Mouse (Mus musculus) heart, embryonic 15.5 days (tissue): ENCODE measurements around the gene Rsph9. TPM values are rescaled to one million over a fixed set of nuclear protein-coding genes. Genes with fewer than 3 reads are reported as not detected.
A peak's percentile ranks its signal among the peaks of the same experiment; 100 is the strongest.

Experiments used
- ATAC-seq: fragments of 200-750 bp; cut with Nextera tagmentation; replicated peaks from 2 replicates; pipeline ENCODE4 v1.8.0; 2017; ENCODE audit warnings: low read depth, moderate TSS enrichment; ENCODE audit not compliant: insufficient number of reproducible peaks, insufficient read depth, low FRiP score
- H3K27ac ChIP-seq: fragments of 300-500 bp; sonication (generic); 2 replicates; pipeline ENCODE4 v1.5.1; 2015; ENCODE audit warnings: mild to moderate bottlenecking, inconsistent platforms
- H3K27me3 ChIP-seq: fragments of 300-500 bp; sonication (generic); 2 replicates; pipeline ENCODE4 v1.6.1; 2015; ENCODE audit warnings: inconsistent platforms
- H3K36me3 ChIP-seq: fragments of 300-500 bp; sonication (generic); 2 replicates; pipeline ENCODE4 v1.6.1; 2015; ENCODE audit warnings: mild to moderate bottlenecking, inconsistent platforms
- H3K4me1 ChIP-seq: fragments of 300-500 bp; sonication (generic); replicated peaks from 2 replicates; pipeline ENCODE4 v1.6.1; 2015; ENCODE audit warnings: inconsistent platforms
- H3K4me2 ChIP-seq: fragments of 300-500 bp; sonication (generic); 2 replicates; pipeline ENCODE4 v1.6.1; 2015; ENCODE audit warnings: inconsistent platforms, mild to moderate bottlenecking, moderate library complexity
- H3K4me3 ChIP-seq: fragments of 300-500 bp; sonication (generic); 2 replicates; pipeline ENCODE4 v1.5.1; 2015; ENCODE audit warnings: mild to moderate bottlenecking, inconsistent platforms
- H3K9ac ChIP-seq: fragments of 300-500 bp; sonication (generic); 2 replicates; pipeline ENCODE4 v1.6.1; 2015; ENCODE audit warnings: mild to moderate bottlenecking, inconsistent platforms
- H3K9me3 ChIP-seq: fragments of 300-500 bp; sonication (generic); replicated peaks from 2 replicates; pipeline ENCODE4 v1.6.1; 2016; ENCODE audit warnings: inconsistent platforms
- WGBS: fragments of 180-500 bp; shearing (Covaris S2); methylation state at CpG from one replicate; pipeline ENCODE4 v1.1.7; 2015; ENCODE audit warnings: mixed read lengths; 5-methylcytosine and 5-hydroxymethylcytosine counted together
- polyA plus RNA-seq: library from polyadenylated mRNA; unstranded; fragments of >200 nt; fragmentation: Nextera tagmentation; extraction: Ambion mirVana; gene quantifications from 2 replicates; pipeline ENCODE4 v1.2.1, GENCODE M21; 2015

Rsph9 gene
- polyA plus RNA-seq, 1 experiment from 2014 or later: 5.8 TPM

GRCm38 (mm10) chr17:46162951-46163421 is 19.0 kb upstream of the Rsph9 start:
- Histone ChIP-seq H3K4me1 (peaks cover 31% of the 10 kb centered on the region), H3K4me3 (peak overlapping the region; percentile 88), H3K4me2 (peak overlapping the region; percentile 73), H3K9ac (no peak overlapping the region), H3K36me3 (peaks cover 36% of the 10 kb centered on the region), H3K27me3 (no peaks in the 10 kb centered on the region), H3K27ac (peak overlapping the region; percentile 12; the same call in 1 of the 2 replicates), H3K9me3 (no peaks in the 10 kb centered on the region)
- ATAC-seq: no peak
- 57% methylated on average over 9 of the region's 9 CpGs for WGBS

GRCm38 (mm10) chr17:46162551-46162950 is 18.5 kb upstream of the Rsph9 start:
- peak overlapping the region; percentile 12; the same call in 1 of the 2 replicates for H3K27ac ChIP-seq
- peak overlapping the region; percentile 73 for H3K4me2 ChIP-seq
- H3K4me1 ChIP-seq: peaks cover 31% of the 10 kb centered on the region
- ATAC-seq: no peak
- no peaks in the 10 kb centered on the region for H3K9me3 ChIP-seq
- H3K9ac ChIP-seq: no peak overlapping the region
- H3K27me3 ChIP-seq: no peaks in the 10 kb centered on the region
- peak overlapping the region; percentile 88 for H3K4me3 ChIP-seq
- 75% methylated on average over 7 of the region's 7 CpGs for WGBS
- H3K36me3 ChIP-seq: peaks cover 32% of the 10 kb centered on the region

GRCm38 (mm10) chr17:46161710-46162109 is 17.7 kb upstream of the Rsph9 start:
- peaks cover 31% of the 10 kb centered on the region for H3K4me1 ChIP-seq
- H3K4me3 ChIP-seq: peak overlapping the region; percentile 88
- H3K27ac ChIP-seq: peak overlapping the region; percentile 84
- WGBS: 47% methylated on average over 9 of the region's 9 CpGs
- H3K36me3 ChIP-seq: peaks cover 27% of the 10 kb centered on the region
- H3K9ac ChIP-seq: peak overlapping the region; percentile 87
- H3K9me3 ChIP-seq: no peaks in the 10 kb centered on the region
- H3K4me2 ChIP-seq: peak overlapping the region; percentile 73
- H3K27me3 ChIP-seq: no peaks in the 10 kb centered on the region
- ATAC-seq: no peak

GRCm38 (mm10) chr17:46161179-46161578 is 17.2 kb upstream of the Rsph9 start:
- peak overlapping the region; percentile 84 for H3K27ac ChIP-seq
- peak overlapping the region; percentile 87 for H3K9ac ChIP-seq
- H3K36me3 ChIP-seq: peaks cover 22% of the 10 kb centered on the region
- peak overlapping the region; percentile 88 for H3K4me3 ChIP-seq
- H3K27me3 ChIP-seq: no peaks in the 10 kb centered on the region
- H3K4me1 ChIP-seq: peaks cover 31% of the 10 kb centered on the region
- H3K9me3 ChIP-seq: no peaks in the 10 kb centered on the region
- peak overlapping the region; percentile 73 for H3K4me2 ChIP-seq
- ATAC-seq: no peak
- 0% methylated on average over 19 of the region's 19 CpGs for WGBS

- peaks cover 29% of the 10 kb centered on the region for H3K4me1 ChIP-seq
- H3K9ac ChIP-seq: peak within 1 kb of the TSS; percentile 87
- peaks cover 18% of the 10 kb centered on the region for H3K36me3 ChIP-seq
- H3K27ac ChIP-seq: peak within 1 kb of the TSS; percentile 96
- H3K4me3 ChIP-seq: peak within 1 kb of the TSS; percentile 88
- H3K4me2 ChIP-seq: peak within 1 kb of the TSS; percentile 73
- H3K9me3 ChIP-seq: no peaks in the 10 kb centered on the region
- ATAC-seq: peak; percentile 92
- under 1% methylated on average over 23 of the region's 23 CpGs for WGBS
- H3K27me3 ChIP-seq: no peaks in the 10 kb centered on the region
These were observed 16.7 kb upstream of the Rsph9 start, which contains the start of gene Gtpbp2 for GRCm38 (mm10) chr17:46160686-46161085. Gene Gtpbp2, plus strand, starts transcription at chr17:46161032.

- peaks cover 13% of the 10 kb centered on the region for H3K36me3 ChIP-seq
- WGBS: 0% methylated on average over 16 of the region's 16 CpGs
- peak overlapping the region; percentile 96 for H3K27ac ChIP-seq
These were observed 16.2 kb upstream of the Rsph9 start for GRCm38 (mm10) chr17:46160090-46160662.

GRCm38 (mm10) chr17:46159236-46159635 is 15.2 kb upstream of the Rsph9 start:
- ATAC-seq: no peak
- H3K4me3 ChIP-seq: peak overlapping the region; percentile 88
- H3K36me3 ChIP-seq: 0 out of 2 replicates have a peak, but pooled peaks cover 5% of the 10 kb centered on the region
- no peaks in the 10 kb centered on the region for H3K9me3 ChIP-seq
- H3K9ac ChIP-seq: no peak overlapping the region; the same call in 1 of the 2 replicates
- H3K27me3 ChIP-seq: no peaks in the 10 kb centered on the region
- WGBS: 21% methylated on average over 2 of the region's 2 CpGs
- H3K27ac ChIP-seq: peak overlapping the region; percentile 96
- H3K4me2 ChIP-seq: peak overlapping the region; percentile 68
- H3K4me1 ChIP-seq: peaks cover 27% of the 10 kb centered on the region

More at GRCm38 (mm10) chr17:46160090-46160662, 16.2 kb upstream of the Rsph9 start:
- Histone ChIP-seq H3K9ac (peak overlapping the region; percentile 49), H3K4me2 (peak overlapping the region; percentile 68), H3K4me1 (peaks cover 27% of the 10 kb centered on the region), H3K4me3 (peak overlapping the region; percentile 88), H3K27me3 (no peaks in the 10 kb centered on the region), H3K9me3 (no peaks in the 10 kb centered on the region)
- peak; percentile 78 for ATAC-seq

- Histone ChIP-seq H3K36me3 (no peaks in the 10 kb centered on the region), H3K27ac (no peak overlapping the region), H3K9me3 (no peaks in the 10 kb centered on the region), H3K4me1 (peaks cover 23% of the 10 kb centered on the region), H3K9ac (no peak overlapping the region), H3K4me2 (no peak overlapping the region), H3K27me3 (no peaks in the 10 kb centered on the region), H3K4me3 (no peak overlapping the region)
- WGBS: 92% methylated on average over 8 of the region's 8 CpGs
- ATAC-seq: no peak
These were observed 13.1 kb upstream of the Rsph9 start for GRCm38 (mm10) chr17:46157131-46157530.

- H3K27ac ChIP-seq: no peak overlapping the region
- no peak for ATAC-seq
- no peaks in the 10 kb centered on the region for H3K27me3 ChIP-seq
- H3K4me2 ChIP-seq: no peak overlapping the region
- 82% methylated on average over 5 of the region's 5 CpGs for WGBS
- no peaks in the 10 kb centered on the region for H3K9me3 ChIP-seq
- H3K4me1 ChIP-seq: peaks cover 22% of the 10 kb centered on the region
- H3K4me3 ChIP-seq: no peak overlapping the region
- H3K9ac ChIP-seq: no peak overlapping the region
- H3K36me3 ChIP-seq: peaks cover 2% of the 10 kb centered on the region; the same call in 1 of the 2 replicates
These were observed 12.7 kb upstream of the Rsph9 start for GRCm38 (mm10) chr17:46156680-46157079.

GRCm38 (mm10) chr17:46154336-46154735 is 10.3 kb upstream of the Rsph9 start:
- Histone ChIP-seq H3K4me3 (no peak overlapping the region), H3K4me1 (peaks cover 16% of the 10 kb centered on the region), H3K27me3 (no peaks in the 10 kb centered on the region), H3K9me3 (no peaks in the 10 kb centered on the region), H3K9ac (no peak overlapping the region), H3K4me2 (no peak overlapping the region), H3K27ac (no peak overlapping the region), H3K36me3 (peaks cover 9% of the 10 kb centered on the region; the same call in 1 of the 2 replicates)
- ATAC-seq: no peak
- 91% methylated on average over 3 of the region's 3 CpGs for WGBS

GRCm38 (mm10) chr17:46152847-46153782 is 9.1 kb upstream of the Rsph9 start, which contains the start of gene Mad2l1bp:
Gene Mad2l1bp, minus strand, starts transcription at chr17:46153553.
- peak within 1 kb of the TSS; percentile 80 for H3K4me2 ChIP-seq
- ATAC-seq: peak; percentile 95
- H3K27ac ChIP-seq: peak within 1 kb of the TSS; percentile 76
- peaks cover 12% of the 10 kb centered on the region for H3K4me1 ChIP-seq
- H3K27me3 ChIP-seq: no peaks in the 10 kb centered on the region
- H3K9ac ChIP-seq: peak within 1 kb of the TSS; percentile 70
- peak within 1 kb of the TSS; percentile 68 for H3K4me3 ChIP-seq
- H3K36me3 ChIP-seq: peaks cover 19% of the 10 kb centered on the region
- WGBS: 2% methylated on average over 33 of the region's 33 CpGs
- no peaks in the 10 kb centered on the region for H3K9me3 ChIP-seq
